Mouse (Mus musculus) embryonic facial prominence, embryonic 14.5 days (tissue): ENCODE measurements around the gene Clrn2. TPM values are rescaled to one million over a fixed set of nuclear protein-coding genes. Genes with fewer than 3 reads are reported as not detected.

Source experiments
- ATAC-seq: fragments of 200-750 bp; cut with Nextera tagmentation; 2 replicates; pipeline ENCODE4 v1.8.0; 2017; ENCODE audit warnings: low read depth, moderate number of reproducible peaks, moderate TSS enrichment
- DNase-seq: peaks from one replicate; pipeline ENCODE4 v3.0.0-alpha.2; 2015; ENCODE audit warnings: low spot score
- H3K27ac ChIP-seq: fragments of 300-500 bp; sonication (generic); replicated peaks from 2 replicates; pipeline ENCODE4 v1.5.1; 2014; ENCODE audit warnings: low read depth, mild to moderate bottlenecking, low read length, moderate library complexity
- H3K27me3 ChIP-seq: fragments of 300-500 bp; sonication (generic); replicated peaks from 2 replicates; pipeline ENCODE4 v1.6.1; 2014; ENCODE audit warnings: low read length; ENCODE audit not compliant: control insufficient read depth, insufficient read depth
- H3K36me3 ChIP-seq: fragments of 300-500 bp; sonication (generic); 2 replicates; pipeline ENCODE4 v1.6.1; 2014; ENCODE audit warnings: low read length, mixed read lengths; ENCODE audit not compliant: control insufficient read depth, insufficient read depth
- H3K4me1 ChIP-seq: fragments of 300-500 bp; sonication (generic); 2 replicates; pipeline ENCODE4 v1.6.1; 2014; ENCODE audit warnings: antibody characterized with exemption, low read length; ENCODE audit not compliant: control insufficient read depth, insufficient read depth
- H3K4me2 ChIP-seq: fragments of 300-500 bp; sonication (generic); 2 replicates; pipeline ENCODE4 v1.6.1; 2014; ENCODE audit warnings: low read depth, mild to moderate bottlenecking, low read length, moderate library complexity, mixed read lengths
- H3K4me3 ChIP-seq: fragments of 300-500 bp; sonication (generic); 2 replicates; pipeline ENCODE4 v1.5.1; 2014; ENCODE audit warnings: low read depth, mild to moderate bottlenecking, low read length
- H3K9ac ChIP-seq: fragments of 300-500 bp; sonication (generic); 2 replicates; pipeline ENCODE4 v1.6.1; 2014; ENCODE audit warnings: low read depth, mild to moderate bottlenecking, low read length, moderate library complexity, mixed read lengths
- H3K9me3 ChIP-seq: fragments of 300-500 bp; sonication (generic); 2 replicates; pipeline ENCODE4 v1.6.1; 2016; ENCODE audit warnings: low read length; ENCODE audit not compliant: control insufficient read depth
- WGBS: fragments of 180-500 bp; shearing (Covaris S2); extraction: QIAGEN DNeasy Blood & Tissue Kit; methylation state at CpG from one replicate; pipeline ENCODE4 v1.1.7; 2014; 5-methylcytosine and 5-hydroxymethylcytosine counted together
- polyA plus RNA-seq: library from polyadenylated mRNA; unstranded; fragments of >200 nt; fragmentation: Nextera tagmentation; extraction: Ambion mirVana; gene quantifications from 2 replicates; pipeline ENCODE4 v1.2.1, GENCODE M21; 2014

Clrn2 gene
- polyA plus RNA-seq, 1 experiment from 2014 or later = 0.31 TPM

GRCm38 (mm10) chr5:45426416-45427034 is 27.0 kb upstream of the Clrn2 start:
- no peak for ATAC-seq
- Histone ChIP-seq H3K27me3 (no peaks in the 10 kb centered on the region), H3K4me1 (no peaks in the 10 kb centered on the region), H3K4me2 (no peak overlapping the region), H3K36me3 (0 out of 2 replicates have a peak, but pooled peaks cover 3% of the 10 kb centered on the region), H3K27ac (no peak overlapping the region), H3K9me3 (no peaks in the 10 kb centered on the region), H3K9ac (no peak overlapping the region), H3K4me3 (no peak overlapping the region)
- 71% methylated on average over 1 of the region's 1 CpGs for WGBS
- DNase-seq = no peak

DNA sequence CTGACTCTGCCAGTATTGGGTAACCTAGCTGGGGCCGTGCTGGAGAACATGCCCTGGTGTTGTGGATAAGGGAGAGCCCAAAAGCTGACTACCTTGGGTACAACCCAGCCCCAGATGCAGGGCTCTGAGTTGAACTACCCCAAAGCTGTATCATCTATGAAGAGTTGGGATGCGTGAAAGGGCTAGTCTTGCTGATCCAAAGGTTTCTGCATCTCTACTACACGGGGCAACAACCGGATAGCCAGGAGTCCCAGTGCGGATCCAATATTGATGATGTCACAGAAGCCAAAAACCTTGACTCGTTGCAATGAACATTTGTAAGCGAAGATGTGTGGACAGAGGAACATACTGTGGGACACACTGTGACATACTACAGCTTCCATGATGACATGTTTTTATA is 25.7 kb upstream of the Clrn2 start:
- no peak for ATAC-seq
- Histone ChIP-seq H3K4me3 (no peak overlapping the region), H3K9ac (no peak overlapping the region), H3K36me3 (peaks cover 10% of the 10 kb centered on the region; the same call in 1 of the 2 replicates), H3K27ac (no peak overlapping the region), H3K4me2 (no peak overlapping the region), H3K4me1 (no peaks in the 10 kb centered on the region), H3K27me3 (no peaks in the 10 kb centered on the region), H3K9me3 (no peaks in the 10 kb centered on the region)
- 90% methylated on average over 7 of the region's 7 CpGs for WGBS
- no peak for DNase-seq

- Histone ChIP-seq H3K9ac (no peak overlapping the region), H3K4me3 (no peak overlapping the region), H3K4me2 (no peak overlapping the region), H3K9me3 (no peaks in the 10 kb centered on the region), H3K4me1 (no peaks in the 10 kb centered on the region), H3K36me3 (peaks cover 39% of the 10 kb centered on the region), H3K27me3 (no peaks in the 10 kb centered on the region), H3K27ac (peak overlapping the region; percentile 55; the same call in 1 of the 2 replicates)
- DNase-seq = no peak
- WGBS = 68% methylated on average over 14 of the region's 14 CpGs
- ATAC-seq = 0 out of 2 replicates have a peak, but pooled peaks have one; percentile 41
Measured at GRCm38 (mm10) chr5:45435967-45436950, 17.3 kb upstream of the Clrn2 start.

DNA sequence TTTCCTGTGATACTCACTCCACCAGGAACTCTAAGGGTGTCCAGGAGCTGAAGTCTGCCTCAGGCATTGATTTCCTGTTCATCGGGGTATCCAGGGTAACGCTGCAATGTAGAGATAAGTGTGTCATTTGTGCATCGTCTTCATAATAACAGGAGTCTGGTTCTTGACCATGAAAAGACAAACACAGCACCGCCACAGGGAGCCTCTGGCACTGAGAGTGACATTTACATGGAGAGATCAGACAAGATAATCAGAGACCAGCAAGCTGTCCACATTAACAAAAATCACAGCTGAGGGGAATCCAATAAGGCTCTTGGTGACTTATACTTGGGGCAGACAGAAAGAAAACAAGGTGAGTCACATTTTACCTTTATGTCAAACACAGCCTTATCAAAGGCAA is 15.7 kb upstream of the Clrn2 start:
- DNase-seq (no peak), ATAC-seq (no peak)
- H3K27me3 ChIP-seq = no peaks in the 10 kb centered on the region
- no peak overlapping the region for H3K4me3 ChIP-seq
- WGBS = 73% methylated on average over 4 of the region's 4 CpGs
- H3K4me1 ChIP-seq = no peaks in the 10 kb centered on the region
- H3K27ac ChIP-seq = no peak overlapping the region
- no peaks in the 10 kb centered on the region for H3K9me3 ChIP-seq
- H3K9ac ChIP-seq = no peak overlapping the region
- peaks cover 36% of the 10 kb centered on the region for H3K36me3 ChIP-seq
- no peak overlapping the region for H3K4me2 ChIP-seq

- no peak overlapping the region for H3K27ac ChIP-seq
- H3K4me2 ChIP-seq = no peak overlapping the region
Measured at GRCm38 (mm10) chr5:45438301-45438700, 15.2 kb upstream of the Clrn2 start.

DNA sequence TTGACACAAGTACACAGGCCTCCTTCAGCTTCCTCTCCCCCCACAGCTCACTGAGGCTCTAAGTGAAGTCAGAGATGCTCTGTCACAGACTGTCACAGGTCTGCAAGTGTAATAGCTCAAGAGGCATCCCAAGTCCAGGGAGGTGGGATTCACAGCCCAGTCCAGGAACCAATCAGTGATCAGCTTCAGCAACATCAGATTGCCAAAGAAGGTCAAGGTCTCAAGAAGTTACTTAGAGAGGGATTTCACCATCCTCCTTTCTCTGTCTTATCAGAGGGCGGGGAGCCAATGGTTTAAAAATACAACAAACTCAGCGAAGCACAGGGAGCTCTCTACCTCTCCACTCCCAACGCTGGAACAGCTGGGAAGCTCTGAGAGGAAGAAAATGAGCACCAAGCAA is 12.4 kb upstream of the Clrn2 start:
- DNase-seq (no peak), ATAC-seq (no peak)
- WGBS = 94% methylated on average over 3 of the region's 3 CpGs
- Histone ChIP-seq H3K9ac (no peak overlapping the region), H3K27ac (no peak overlapping the region), H3K4me1 (no peaks in the 10 kb centered on the region), H3K9me3 (no peaks in the 10 kb centered on the region), H3K4me2 (no peak overlapping the region), H3K4me3 (no peak overlapping the region), H3K27me3 (no peaks in the 10 kb centered on the region), H3K36me3 (peaks cover 35% of the 10 kb centered on the region)

More at GRCm38 (mm10) chr5:45438301-45438700, 15.2 kb upstream of the Clrn2 start:
- no peak for DNase-seq
- H3K27me3 ChIP-seq = no peaks in the 10 kb centered on the region
- H3K4me3 ChIP-seq = no peak overlapping the region
- peaks cover 35% of the 10 kb centered on the region for H3K36me3 ChIP-seq
- ATAC-seq = no peak
- 85% methylated on average over 8 of the region's 8 CpGs for WGBS
- H3K9me3 ChIP-seq = no peaks in the 10 kb centered on the region
- no peak overlapping the region for H3K9ac ChIP-seq
- no peaks in the 10 kb centered on the region for H3K4me1 ChIP-seq

- H3K9me3 ChIP-seq = no peaks in the 10 kb centered on the region
- no peak overlapping the region for H3K4me3 ChIP-seq
- no peak overlapping the region for H3K9ac ChIP-seq
- H3K4me2 ChIP-seq = no peak overlapping the region
- WGBS = 82% methylated on average over 3 of the region's 3 CpGs
- H3K4me1 ChIP-seq = no peaks in the 10 kb centered on the region
- peaks cover 35% of the 10 kb centered on the region for H3K36me3 ChIP-seq
- no peaks in the 10 kb centered on the region for H3K27me3 ChIP-seq
- ATAC-seq (no peak), DNase-seq (no peak)
- no peak overlapping the region for H3K27ac ChIP-seq
Measured at GRCm38 (mm10) chr5:45441745-45442144, 11.8 kb upstream of the Clrn2 start.

- Histone ChIP-seq H3K4me2 (no peak overlapping the region), H3K9ac (no peak overlapping the region), H3K36me3 (peaks cover 28% of the 10 kb centered on the region), H3K9me3 (no peaks in the 10 kb centered on the region), H3K4me1 (peaks cover 12% of the 10 kb centered on the region; the same call in 1 of the 2 replicates), H3K27ac (no peak overlapping the region), H3K4me3 (no peak overlapping the region), H3K27me3 (no peaks in the 10 kb centered on the region)
- WGBS = 84% methylated on average over 8 of the region's 8 CpGs
- no peak for ATAC-seq
- no peak for DNase-seq
Measured at GRCm38 (mm10) chr5:45444130-45444832, 9.3 kb upstream of the Clrn2 start.
